Mouse (Mus musculus) MEL (cell line): ENCODE data around the gene Srd5a3.

Experiments used
- CHD2 ChIP-seq: IDR thresholded peaks from 2 replicates; pipeline ENCODE4 v1.6.1; 2011; ENCODE audit warnings: low read length, improper control_type of control experiment
- CTCF ChIP-seq, 3 experiments: IDR thresholded peaks in 2 of 3; conservative IDR thresholded peaks in 1 of 3; 2 replicates each; pipeline ENCODE4 v1.5.1; 2011 to 2012; ENCODE audit warnings: low read length in 3 of 3, low read depth in 2 of 3, mild to moderate bottlenecking in 2 of 3, improper control_type of control experiment in 1 of 3, inconsistent platforms in 1 of 3, mixed read lengths in 1 of 3, moderate library complexity in 1 of 3; ENCODE audit not compliant: control insufficient read depth in 1 of 3, insufficient read depth in 1 of 3, poor library complexity in 1 of 3, severe bottlenecking in 1 of 3
- GABPA ChIP-seq: IDR thresholded peaks from 2 replicates; pipeline ENCODE4 v1.6.1; 2012; ENCODE audit warnings: low read depth, mild to moderate bottlenecking, inconsistent platforms, low read length, improper control_type of control experiment, moderate library complexity

GRCm38 (mm10) chr5:76179171-76179570 lies 39.1 kb downstream of the Srd5a3 start:
- TF ChIP-seq CTCF (IDR thresholded peaks at IDR 0.05 in 2 of 3, conservative IDR thresholded peaks at IDR 0.05 in 1 of 3; ENCODE audit: control insufficient read depth in 1 of 3, insufficient read depth in 1 of 3, low read depth in 2 of 3, low read length in 3 of 3, poor library complexity in 1 of 3, severe bottlenecking in 1 of 3), result no peak
- no peak for TF ChIP-seq GABPA
- no peak for TF ChIP-seq CHD2
